Mouse (Mus musculus) cerebellum, adult 2 months (tissue): ENCODE data around the gene Foxp1.

Source experiments
- CTCF ChIP-seq: fragments of 200-500 bp; IDR thresholded peaks from 2 replicates; pipeline ENCODE4 v1.5.1; 2011; ENCODE audit warnings: low read depth, mild to moderate bottlenecking, control low read depth, low read length, moderate library complexity, borderline replicate concordance; ENCODE audit not compliant: insufficient read depth
- POLR2A ChIP-seq: fragments of 200-500 bp; IDR thresholded peaks from 2 replicates; pipeline ENCODE4 v1.6.1; 2011; ENCODE audit warnings: low read length, control low read depth, borderline replicate concordance; ENCODE audit not compliant: insufficient read depth

- no peak for TF ChIP-seq POLR2A
- no peak for TF ChIP-seq CTCF
Measured at GRCm38 (mm10) chr6:99205587-99206436, 316.7 kb downstream of the Foxp1 start.
